Mouse (Mus musculus) gastrocnemius, postnatal 36 days (tissue): ENCODE results near the gene Aldh3a2. TPM values are rescaled to one million over a fixed set of nuclear protein-coding genes. Genes with fewer than 3 reads are reported as not detected.
A peak's percentile ranks its signal among the peaks of the same experiment; 100 is the strongest.

Source experiments
- DNase-seq, 2 experiments: peaks; one replicate each; pipeline ENCODE4 v3.0.0; 2022
- intact Hi-C: fragments of 180-260 bp; cut with DNase I; formaldehyde crosslinking; loops from one replicate; pipeline ENCODE4 v1.15.1; 2025
- total RNA-seq, 2 experiments: library from RNA; stranded (reverse); gene quantifications; 2 replicates each; pipeline ENCODE4 v1.2.3; 2021

The Aldh3a2 gene
- total RNA-seq, 2 experiments from 2014 or later = 12.1 to 14.4 TPM

DNA sequence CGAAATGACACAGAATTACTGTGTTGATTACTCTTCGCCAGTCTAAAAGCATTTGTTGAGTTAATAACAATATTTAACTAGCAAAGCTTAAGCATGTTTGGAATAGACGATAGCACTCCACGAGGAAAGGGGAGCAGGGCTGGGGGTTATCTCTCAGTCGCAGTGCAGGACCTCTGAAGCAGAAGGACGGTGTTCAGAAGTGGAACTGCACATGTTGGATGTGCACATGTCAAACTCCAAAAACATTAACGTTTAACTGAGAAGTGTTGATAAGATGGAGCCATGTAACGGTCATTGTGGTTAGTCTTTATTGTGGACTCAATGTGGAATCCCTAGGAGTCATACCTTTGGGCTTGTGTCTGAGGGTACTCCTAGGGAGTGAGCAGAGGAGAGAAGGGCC, 7.8 kb upstream of the Aldh3a2 start:
- DNase-seq = no peak
- intact Hi-C loops = loop anchor here (5.0 kb wide), 1 partner anchor 1307 kb away; no protein-coding TSS in a partner anchor

- DNase-seq = no peak
- intact Hi-C loops = no loop called here
Measured at GRCm38 (mm10) chr11:61274421-61274820, 7.2 kb upstream of the Aldh3a2 start.

DNA sequence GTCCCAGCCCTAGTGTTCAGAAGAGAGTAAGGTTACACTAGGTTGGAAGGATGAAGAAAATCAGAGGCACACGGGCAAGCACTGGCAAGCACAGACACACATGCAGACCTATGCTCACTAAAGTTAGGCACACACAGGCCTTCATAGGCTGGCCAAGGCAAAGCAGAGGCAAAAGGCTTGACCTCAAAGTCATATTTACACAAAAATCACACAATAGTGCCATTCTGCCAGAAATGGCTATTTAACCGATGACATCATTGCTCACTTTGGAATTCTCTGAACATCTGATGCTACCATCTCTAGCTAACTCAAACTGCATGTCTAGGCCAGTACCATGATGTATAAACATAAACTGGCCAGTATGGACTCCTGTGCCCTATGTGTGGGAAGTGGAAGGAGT, 6.7 kb upstream of the Aldh3a2 start:
- intact Hi-C loops = no loop called here
- DNase-seq = no peak

DNA sequence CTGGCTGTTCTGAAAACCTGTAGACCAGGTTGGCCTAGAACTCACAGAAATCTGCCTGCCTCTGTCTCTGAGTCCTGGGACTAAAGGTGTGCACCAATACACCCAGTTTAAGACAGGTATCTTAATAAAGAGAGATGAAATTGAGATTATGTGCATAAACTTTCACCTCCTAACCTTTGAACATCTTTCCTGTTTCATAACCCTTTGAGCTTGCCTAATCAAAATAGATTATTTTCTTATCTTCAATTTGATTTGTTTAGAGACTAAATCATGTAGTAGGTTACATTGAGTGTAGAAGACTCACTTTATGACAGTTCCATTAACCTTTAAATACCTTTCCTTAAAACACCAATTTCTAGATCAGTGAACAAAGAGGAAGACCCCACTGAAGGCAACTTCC, 4.3 kb upstream of the Aldh3a2 start:
- no peak for DNase-seq
- intact Hi-C loops = no loop called here

DNA sequence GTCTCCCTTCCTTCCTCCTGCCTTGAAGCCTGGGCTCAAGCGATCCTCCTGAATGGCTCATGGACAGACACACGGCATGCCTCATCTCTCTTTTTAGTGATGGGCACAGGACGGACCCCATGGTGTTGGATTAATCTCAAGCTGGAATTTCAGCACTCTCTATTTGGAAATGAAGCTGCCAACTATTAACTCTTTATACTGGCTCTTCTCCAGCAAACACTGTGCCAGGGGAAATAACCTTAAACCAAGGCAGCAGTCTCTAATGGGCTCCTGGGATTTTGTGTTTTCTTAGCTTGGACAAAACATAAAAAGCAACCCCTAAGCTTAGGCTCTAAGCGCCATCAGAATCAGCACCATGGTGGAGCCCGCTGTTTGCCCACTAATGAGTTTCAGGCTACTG, 3.1 kb upstream of the Aldh3a2 start:
- intact Hi-C loops = no loop called here
- no peak for DNase-seq

- no peak for DNase-seq
- intact Hi-C loops = no loop called here
Measured at GRCm38 (mm10) chr11:61268626-61269349, 1.5 kb upstream of the Aldh3a2 start.

- intact Hi-C loops = no loop called here
- DNase-seq = no peak
Measured at GRCm38 (mm10) chr11:61263841-61264240, 3.4 kb downstream of the Aldh3a2 start.

- DNase-seq = no peak
- intact Hi-C loops = no loop called here
Measured at GRCm38 (mm10) chr11:61262516-61262915, 4.7 kb downstream of the Aldh3a2 start.

- DNase-seq = no peak
- intact Hi-C loops = no loop called here
Measured at GRCm38 (mm10) chr11:61259106-61259505, 8.2 kb downstream of the Aldh3a2 start.

GRCm38 (mm10) chr11:61252807-61253206, 14.5 kb downstream of the Aldh3a2 start:
- intact Hi-C loops = no loop called here
- DNase-seq = no peak

DNA sequence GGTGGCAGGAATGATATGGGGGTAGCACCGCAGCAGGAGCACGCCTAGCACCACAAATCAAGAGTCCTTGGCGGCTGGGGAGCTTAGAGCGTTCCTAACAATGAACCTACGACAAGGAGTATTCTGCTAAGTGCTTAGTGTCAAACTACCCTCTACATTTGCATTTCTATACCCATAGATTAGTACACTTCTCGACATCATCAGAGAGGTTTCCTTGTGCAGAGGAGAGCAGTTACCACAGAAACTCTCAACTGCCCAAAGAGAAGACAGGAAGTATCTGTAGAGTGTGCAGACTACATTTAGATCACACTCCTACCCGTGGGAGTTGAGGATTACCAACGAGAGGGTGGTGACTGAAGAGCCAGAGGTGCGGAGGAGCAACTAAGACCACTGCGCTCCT, 15.5 kb downstream of the Aldh3a2 start:
- intact Hi-C loops = no loop called here
- no peak for DNase-seq

DNA sequence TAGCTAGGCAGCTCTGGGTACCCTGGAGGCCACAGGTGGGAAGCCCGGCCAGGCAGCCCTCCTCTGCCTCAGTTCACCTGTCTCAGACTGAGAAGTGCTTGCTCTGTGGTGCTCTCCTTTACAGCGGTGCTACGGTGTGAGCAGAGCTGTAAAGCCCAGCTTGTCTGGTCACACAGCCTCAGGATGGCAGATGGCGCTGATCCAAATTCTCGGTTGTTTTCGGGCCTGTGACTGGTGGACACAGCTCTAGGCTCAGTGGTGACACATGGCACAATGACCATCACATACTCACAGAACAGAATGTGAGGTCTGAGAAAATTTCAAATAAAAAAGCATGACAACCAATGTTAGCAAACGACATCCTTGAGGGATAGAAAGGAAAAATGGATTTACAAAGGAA, 22.9 kb downstream of the Aldh3a2 start:
- intact Hi-C loops = no loop called here

GRCm38 (mm10) chr11:61236015-61236414, 31.2 kb downstream of the Aldh3a2 start:
- intact Hi-C loops = no loop called here
- no peak for DNase-seq

More for the DNA sequence above, 22.9 kb downstream of the Aldh3a2 start:
- no peak for DNase-seq

DNA sequence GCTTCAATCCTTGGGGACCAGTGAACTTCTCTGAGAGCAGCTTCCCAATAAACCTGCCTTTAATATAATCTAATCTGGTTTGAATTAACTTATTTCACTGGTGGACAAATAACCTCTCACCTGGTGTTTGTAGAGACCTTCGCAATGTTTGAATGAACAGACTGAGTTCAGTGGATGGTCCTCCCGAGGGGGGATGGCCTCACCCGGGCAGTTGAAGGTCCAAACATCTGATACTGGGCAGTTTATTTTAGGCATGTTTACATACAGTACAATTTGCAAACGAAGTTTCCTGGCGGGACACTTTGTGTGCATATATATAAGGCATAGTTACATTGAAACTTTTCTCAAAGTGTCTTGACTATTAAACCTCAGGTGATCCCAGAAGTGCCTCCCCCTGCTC, 33.1 kb downstream of the Aldh3a2 start:
- DNase-seq = no peak
- intact Hi-C loops = no loop called here

DNA sequence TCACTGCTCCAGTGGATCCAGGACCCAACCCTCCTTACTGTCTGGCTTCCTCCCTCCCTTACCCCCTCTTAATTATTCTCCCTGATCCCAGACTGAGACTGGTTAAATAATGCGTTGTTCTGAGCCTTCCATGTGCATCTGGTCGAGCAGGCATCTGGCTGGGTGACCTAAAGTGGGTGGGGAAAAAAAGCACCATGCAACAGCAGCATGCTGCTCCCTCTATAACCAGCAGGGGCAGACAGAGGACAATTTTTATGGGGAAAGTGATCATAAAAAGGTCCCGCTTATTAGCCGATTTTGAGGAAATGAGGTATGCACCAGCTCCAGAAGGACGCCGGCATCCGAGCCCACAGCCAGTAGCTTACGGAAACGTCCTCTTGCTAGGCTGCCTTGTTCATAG, 35.9 kb downstream of the Aldh3a2 start:
- intact Hi-C loops = no loop called here
- DNase-seq = peak; percentile 42 to 59

- intact Hi-C loops = no loop called here
- no peak for DNase-seq
Measured at GRCm38 (mm10) chr11:61228406-61228805, 38.9 kb downstream of the Aldh3a2 start.

- no peak for DNase-seq
- intact Hi-C loops = no loop called here
Measured at GRCm38 (mm10) chr11:61227816-61228215, 39.4 kb downstream of the Aldh3a2 start.

- intact Hi-C loops = no loop called here
- DNase-seq = peak; percentile 16 to 31
Measured at GRCm38 (mm10) chr11:61225941-61226412, 41.3 kb downstream of the Aldh3a2 start.

DNA sequence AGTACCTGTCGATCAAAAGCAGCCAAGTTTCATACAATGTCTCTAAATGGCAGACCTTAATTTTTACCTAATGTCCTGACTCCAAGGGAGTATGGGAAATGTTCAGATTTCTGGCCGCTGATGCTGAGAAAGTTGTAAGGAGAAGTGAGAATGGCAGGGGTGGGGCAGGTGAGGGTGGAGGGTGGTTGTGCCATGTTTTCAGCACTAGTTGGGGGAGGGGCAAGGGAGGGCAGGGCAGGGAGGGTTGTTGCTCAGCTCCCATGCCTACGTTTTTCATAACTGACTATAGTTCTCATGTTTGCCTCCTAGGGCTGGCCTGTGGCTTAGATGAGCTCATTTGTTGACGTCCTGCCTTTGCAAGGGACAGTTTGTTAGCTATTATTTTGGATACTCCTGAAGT, 41.8 kb downstream of the Aldh3a2 start:
- intact Hi-C loops = no loop called here
- no peak for DNase-seq

DNA sequence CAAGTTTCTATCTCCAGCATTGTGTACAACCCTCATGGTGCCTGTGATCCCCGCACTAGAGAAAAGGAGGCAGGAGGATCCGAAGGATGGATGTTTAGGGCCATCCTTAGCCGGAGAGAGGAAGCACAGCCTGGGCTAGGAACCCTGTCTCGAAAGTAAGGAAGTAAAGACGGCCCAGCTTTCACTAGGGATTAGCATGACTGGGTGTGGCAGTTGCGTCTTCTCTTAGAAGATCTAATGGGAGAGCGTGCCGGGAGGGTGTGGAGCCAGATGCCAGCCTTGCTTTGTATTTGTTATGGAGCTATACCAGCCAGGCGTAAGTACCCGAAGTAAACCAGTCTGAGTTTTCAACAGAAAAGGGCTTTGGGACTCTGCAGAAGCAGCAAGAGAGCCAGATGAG, 42.4 kb downstream of the Aldh3a2 start:
- no peak for DNase-seq
- intact Hi-C loops = no loop called here

- DNase-seq = no peak
- intact Hi-C loops = no loop called here
Measured at GRCm38 (mm10) chr11:61224234-61224744, 43.0 kb downstream of the Aldh3a2 start.

DNA sequence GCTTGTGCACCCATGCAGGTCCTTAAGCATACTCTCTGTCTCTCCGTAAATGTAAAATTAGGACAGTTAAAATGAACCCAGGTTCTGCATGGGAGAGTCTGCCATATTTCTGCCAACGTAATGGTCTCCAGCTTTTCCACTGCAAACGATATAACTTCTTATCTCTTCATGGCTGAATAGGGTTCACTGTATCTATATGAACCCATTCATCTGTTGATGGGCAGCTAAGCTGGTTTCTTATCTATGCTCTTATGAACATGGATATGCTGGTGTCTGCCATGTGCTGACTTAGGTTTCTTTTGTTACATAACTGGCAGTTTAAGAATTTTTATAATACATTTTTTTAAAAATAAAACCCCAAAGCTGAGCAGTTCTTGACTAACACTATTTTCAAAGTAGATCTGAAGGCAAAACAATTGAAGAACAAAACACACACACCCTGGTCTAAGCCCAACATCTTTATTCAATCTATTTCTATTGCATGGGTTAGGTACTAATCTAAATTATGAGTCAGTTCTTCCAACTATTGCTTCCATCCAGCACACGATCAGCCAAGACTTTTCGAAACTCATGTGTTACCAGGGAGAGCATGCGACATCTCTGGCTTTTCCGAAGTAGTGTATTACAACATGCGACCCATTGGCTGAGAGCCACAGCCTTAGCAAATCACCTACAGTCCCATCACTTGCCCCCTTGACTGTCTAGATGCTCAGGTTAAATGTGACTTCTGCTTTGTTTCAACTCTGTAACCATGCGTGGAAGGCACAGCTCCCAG, 44.1 kb downstream of the Aldh3a2 start:
- intact Hi-C loops = no loop called here
- DNase-seq = no peak
